Mouse (Mus musculus) lung, adult 2 months (tissue): ENCODE results near the gene Gm17660. TPM values are rescaled to one million over a fixed set of nuclear protein-coding genes. Genes with fewer than 3 reads are reported as not detected.

ENCODE experiments used
- DNase-seq: peaks from one replicate; pipeline ENCODE4 v3.0.0; 2022
- H3K4me1 ChIP-seq: fragments of 200-500 bp; 2 replicates; pipeline ENCODE4 v1.6.1; 2011; ENCODE audit warnings: low read length; ENCODE audit not compliant: control insufficient read depth, insufficient read depth
- H3K4me3 ChIP-seq: fragments of 200-500 bp; replicated peaks from 2 replicates; pipeline ENCODE3; 2011; ENCODE audit warnings: low read depth, mild to moderate bottlenecking, control low read depth, low read length; ENCODE audit errors: extremely low read depth
- CTCF ChIP-seq: fragments of 200-500 bp; IDR thresholded peaks from 2 replicates; pipeline ENCODE4 v1.5.1; 2011; ENCODE audit warnings: mild to moderate bottlenecking, low read length, control low read depth; ENCODE audit not compliant: insufficient read depth
- POLR2A ChIP-seq: fragments of 200-500 bp; IDR thresholded peaks from 2 replicates; pipeline ENCODE4 v1.6.1; 2011; ENCODE audit warnings: low read depth, mild to moderate bottlenecking, control low read depth, low read length, borderline replicate concordance; ENCODE audit errors: extremely low read depth
- WGBS: fragments of 180-500 bp; shearing (Covaris S2); methylation state at CpG from one replicate; pipeline ENCODE4 v1.1.7; 2018; 5-methylcytosine and 5-hydroxymethylcytosine counted together
- polyA plus RNA-seq: library from polyadenylated mRNA; depleted of rRNA; stranded (reverse); fragments of >200 nt; gene quantifications from 2 replicates; pipeline ENCODE4 v1.2.3, GENCODE M21; 2012; rRNA removed

The Gm17660 gene
- not detected in 2 replicates for polyA plus RNA-seq

DNA sequence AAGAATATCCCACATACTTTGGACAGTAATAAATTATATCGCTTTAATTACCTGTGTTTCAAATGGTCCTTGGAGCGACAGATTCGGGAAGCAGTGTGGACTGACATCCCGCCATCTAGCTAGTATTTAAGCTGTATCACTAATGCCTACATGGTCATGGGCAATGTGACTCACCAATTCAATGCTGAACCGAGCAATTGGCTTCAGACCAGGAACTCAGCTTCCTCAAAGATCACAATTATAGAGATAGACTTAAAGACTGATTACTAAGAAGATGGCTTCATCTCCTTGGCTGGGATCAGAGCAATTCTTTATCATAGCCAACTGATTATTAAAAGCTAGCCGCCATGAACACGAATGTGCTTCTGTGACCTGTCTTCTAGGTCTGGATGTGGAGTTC, at the start of gene Gm17660:
Gm17660 (minus strand) TSS at position 101 of the 400 bp plus-strand sequence.
- DNase-seq, result no peak
- TF ChIP-seq POLR2A (no peak), CTCF (no peak)
- H3K4me3 ChIP-seq, result no peak within 1 kb of the TSS
- peaks cover 3% of the 10 kb centered on the region; the same call in 1 of the 2 replicates for H3K4me1 ChIP-seq
- 88% methylated on average over 7 of the region's 7 CpGs for WGBS

DNA sequence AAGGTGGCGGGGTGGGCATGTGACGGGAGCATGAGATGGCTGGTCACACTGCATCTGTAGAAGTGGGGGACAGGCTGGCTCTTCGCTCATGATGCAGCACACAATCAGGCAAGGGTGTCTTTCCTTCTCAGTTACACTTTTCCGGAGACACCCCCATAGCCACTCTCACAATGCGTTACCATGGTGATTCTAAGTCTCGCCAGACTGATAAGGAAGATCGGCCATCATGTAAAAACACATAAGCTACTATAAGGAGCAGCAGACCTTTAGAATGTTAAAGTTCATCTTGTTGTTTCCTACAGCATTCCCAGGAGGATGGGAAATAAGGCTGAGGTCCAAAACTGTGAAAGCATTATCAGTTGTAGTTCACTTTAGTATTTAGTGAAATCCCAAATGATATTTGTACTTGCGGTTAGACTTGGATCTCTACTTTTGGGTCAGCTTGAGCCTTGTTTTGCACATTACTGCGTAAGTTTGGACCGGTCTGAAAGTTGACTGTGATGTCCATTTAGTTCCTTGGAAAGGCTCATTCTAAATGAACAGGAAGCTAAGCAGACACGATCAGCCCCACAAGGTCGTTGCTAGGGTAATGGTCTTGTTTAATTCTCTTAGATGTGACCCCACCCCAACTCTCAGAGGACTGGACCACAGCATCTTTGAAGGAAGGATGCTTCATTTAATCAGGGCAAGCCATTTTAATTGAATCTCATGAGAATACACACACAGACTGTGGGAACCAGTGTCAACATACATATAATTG, 49.3 kb upstream of the Gm17660 start:
- 78% methylated on average over 12 of the region's 12 CpGs for WGBS
- TF ChIP-seq POLR2A (no peak), CTCF (no peak)
- no peak for DNase-seq
- no peak overlapping the region for H3K4me3 ChIP-seq
- peaks cover 11% of the 10 kb centered on the region for H3K4me1 ChIP-seq

DNA sequence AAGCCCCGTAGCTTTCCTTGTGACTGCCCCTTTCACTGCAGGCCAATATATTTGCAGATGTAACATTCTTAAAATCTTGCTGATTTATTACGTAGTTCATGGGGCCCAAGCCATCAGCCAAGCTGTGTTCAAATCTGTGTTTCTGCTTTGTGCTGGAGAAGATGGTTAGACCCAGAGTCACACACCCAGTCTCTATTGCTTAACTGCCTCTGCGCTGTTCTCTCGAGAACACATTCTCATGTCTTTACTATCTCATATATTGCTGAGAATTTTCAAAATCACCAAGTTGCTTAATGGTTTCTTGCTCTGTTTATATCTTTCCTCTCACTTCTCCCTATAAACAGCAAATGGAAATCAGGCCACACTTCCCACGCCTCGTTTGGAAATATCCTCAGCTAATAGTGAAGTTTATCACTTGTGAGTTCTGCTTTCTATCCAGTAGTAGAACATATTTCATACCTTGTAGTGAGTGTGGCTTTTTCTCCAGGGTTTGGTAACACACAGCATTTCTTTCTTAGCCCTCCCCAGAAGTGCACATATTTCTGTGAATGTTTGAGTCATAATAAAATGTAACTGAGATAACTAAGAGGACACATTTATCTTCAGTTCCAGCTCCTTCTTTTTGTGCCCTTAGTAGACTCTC, 46.7 kb upstream of the Gm17660 start:
- peaks cover 9% of the 10 kb centered on the region for H3K4me1 ChIP-seq

DNA sequence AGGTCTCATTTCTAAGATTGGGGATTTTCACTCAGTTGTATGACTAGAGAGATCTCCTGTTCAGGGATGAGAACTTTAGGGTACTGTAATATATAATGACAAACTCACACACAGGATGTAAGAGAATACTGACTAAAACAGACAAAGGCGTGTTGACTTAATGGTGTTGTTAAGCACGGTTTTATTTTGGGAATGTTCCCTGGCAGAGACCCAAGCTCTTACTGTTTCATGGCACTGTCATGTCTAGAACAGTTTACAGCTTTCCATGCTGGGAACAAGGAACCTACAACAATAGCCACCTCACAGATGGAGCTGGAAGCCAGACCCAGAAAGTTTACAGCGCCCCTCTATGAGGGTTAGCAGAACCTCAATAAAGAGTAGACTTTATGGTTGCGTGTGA, 38.5 kb upstream of the Gm17660 start:
- 48% methylated on average over 4 of the region's 4 CpGs for WGBS
- no peak for DNase-seq
- no peak overlapping the region for H3K4me3 ChIP-seq
- H3K4me1 ChIP-seq, result peaks cover 2% of the 10 kb centered on the region; the same call in 1 of the 2 replicates
- no peak for TF ChIP-seq POLR2A
- no peak for TF ChIP-seq CTCF

More for the DNA sequence above, 46.7 kb upstream of the Gm17660 start:
- DNase-seq, result no peak
- WGBS, result 62% methylated on average over 6 of the region's 6 CpGs
- TF ChIP-seq CTCF (no peak), POLR2A (no peak)
- no peak overlapping the region for H3K4me3 ChIP-seq

DNA sequence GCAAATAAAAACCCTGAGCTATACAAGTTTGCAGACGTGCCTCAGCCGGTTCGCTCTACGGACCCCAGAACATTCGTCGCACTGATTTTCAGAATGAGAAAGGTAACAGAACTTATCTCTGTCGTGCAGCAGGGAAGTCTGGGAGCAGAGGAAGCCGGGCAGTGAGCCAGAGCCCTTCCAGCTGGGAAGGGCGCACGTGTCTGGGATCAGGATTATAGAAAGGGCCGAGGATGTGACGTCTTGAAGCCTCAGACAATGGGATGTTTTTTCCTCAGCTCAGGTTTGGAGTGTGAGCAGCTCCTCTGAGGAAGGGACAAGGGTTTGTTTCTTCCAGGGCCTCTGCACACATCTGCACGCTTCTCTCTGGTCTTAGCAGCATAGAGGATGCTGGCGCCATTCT, 37.7 kb upstream of the Gm17660 start:
- TF ChIP-seq POLR2A (no peak), CTCF (no peak)
- peak; percentile 50 for DNase-seq
- H3K4me1 ChIP-seq, result peaks cover 3% of the 10 kb centered on the region; the same call in 1 of the 2 replicates
- 29% methylated on average over 14 of the region's 14 CpGs for WGBS
- H3K4me3 ChIP-seq, result no peak overlapping the region

DNA sequence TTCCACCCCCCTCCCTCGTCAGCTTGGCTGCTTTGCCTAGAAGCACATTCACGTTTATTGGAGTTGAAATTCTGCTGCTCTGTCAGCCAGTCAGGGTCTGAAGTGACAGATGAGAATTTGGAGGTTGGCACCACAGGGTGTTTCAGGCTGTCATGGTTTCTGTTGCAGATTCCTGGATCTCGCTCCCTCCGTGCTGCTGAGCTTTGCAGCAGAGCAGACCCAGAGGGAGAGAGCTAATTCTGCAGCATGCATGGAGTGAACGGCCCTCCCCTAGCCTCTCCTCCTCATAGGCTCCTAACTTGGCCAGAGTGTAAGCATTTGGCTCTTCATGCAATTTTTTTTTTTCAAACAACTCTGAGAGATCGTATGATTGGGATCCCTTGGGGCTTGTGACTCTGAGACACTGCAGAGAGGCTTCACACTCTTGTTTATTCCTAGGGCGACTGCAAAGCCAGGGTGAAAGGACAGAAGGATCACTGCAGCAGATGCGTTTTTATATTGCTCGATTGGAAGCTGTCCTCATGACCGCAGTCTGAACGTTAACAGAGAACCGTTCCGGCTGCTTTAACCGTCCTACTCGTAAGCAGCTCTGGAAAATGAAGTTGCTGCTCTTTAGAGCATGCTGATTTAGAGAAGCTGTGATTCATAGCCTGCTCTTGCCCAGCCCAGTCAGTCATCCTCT, 36.2 kb upstream of the Gm17660 start, which contains the start of gene Sparcl1:
Sparcl1 (minus strand) TSS at position 243 of the 682 bp plus-strand sequence.
- TF ChIP-seq POLR2A (peak; percentile 72; the same call in 1 of the 2 replicates), CTCF (no peak)
- Histone ChIP-seq H3K4me1 (peaks cover 10% of the 10 kb centered on the region; the same call in 1 of the 2 replicates), H3K4me3 (peak within 1 kb of the TSS; percentile 56)
- WGBS, result 24% methylated on average over 15 of the region's 15 CpGs
- no peak for DNase-seq

DNA sequence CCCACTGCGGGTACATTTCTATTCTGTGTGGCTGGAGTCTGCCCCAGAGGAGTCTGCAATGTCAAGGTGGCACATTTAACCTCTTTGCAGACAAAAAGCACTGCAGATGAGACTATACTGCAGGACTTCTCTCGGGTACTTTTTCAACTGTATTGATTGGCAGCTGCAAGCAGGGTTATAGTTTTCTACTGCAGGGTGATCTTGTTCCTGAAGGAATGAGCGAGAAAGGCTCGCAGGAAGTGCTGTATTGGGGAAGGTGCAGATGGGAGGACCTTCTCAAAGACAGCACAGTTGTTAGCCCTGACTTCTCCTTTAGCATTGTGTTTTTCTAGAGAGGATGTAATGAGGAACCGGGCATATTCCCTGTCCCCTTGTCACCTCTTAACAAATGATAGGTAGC, 35.1 kb upstream of the Gm17660 start:
- peak overlapping the region; percentile 56 for H3K4me3 ChIP-seq
- TF ChIP-seq POLR2A (no peak), CTCF (no peak)
- no peak for DNase-seq
- H3K4me1 ChIP-seq, result peaks cover 11% of the 10 kb centered on the region; the same call in 1 of the 2 replicates
- 18% methylated on average over 5 of the region's 5 CpGs for WGBS

DNA sequence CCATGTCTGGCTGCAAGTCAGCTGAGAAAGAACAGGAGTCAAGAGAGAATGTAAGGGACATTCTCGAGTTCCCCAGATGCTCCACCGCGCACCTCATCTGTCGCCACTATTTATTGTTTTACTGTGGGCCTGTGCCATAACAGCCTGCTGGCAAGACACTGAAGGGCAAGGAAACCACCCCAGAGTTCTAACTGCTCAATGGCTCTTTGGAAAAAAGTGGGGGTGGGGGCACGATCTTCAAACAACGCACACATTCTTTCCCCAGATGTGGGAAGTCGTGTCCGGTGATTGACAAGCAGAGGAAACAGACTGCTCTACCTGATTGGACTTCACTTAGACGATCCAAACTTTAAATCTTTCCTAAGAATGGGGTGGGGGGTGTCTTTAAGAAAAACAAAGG, 34.6 kb upstream of the Gm17660 start:
- peak overlapping the region; percentile 51 for H3K4me3 ChIP-seq
- TF ChIP-seq CTCF, result no peak
- DNase-seq, result no peak
- WGBS, result 7% methylated on average over 9 of the region's 9 CpGs
- H3K4me1 ChIP-seq, result peaks cover 12% of the 10 kb centered on the region; the same call in 1 of the 2 replicates

DNA sequence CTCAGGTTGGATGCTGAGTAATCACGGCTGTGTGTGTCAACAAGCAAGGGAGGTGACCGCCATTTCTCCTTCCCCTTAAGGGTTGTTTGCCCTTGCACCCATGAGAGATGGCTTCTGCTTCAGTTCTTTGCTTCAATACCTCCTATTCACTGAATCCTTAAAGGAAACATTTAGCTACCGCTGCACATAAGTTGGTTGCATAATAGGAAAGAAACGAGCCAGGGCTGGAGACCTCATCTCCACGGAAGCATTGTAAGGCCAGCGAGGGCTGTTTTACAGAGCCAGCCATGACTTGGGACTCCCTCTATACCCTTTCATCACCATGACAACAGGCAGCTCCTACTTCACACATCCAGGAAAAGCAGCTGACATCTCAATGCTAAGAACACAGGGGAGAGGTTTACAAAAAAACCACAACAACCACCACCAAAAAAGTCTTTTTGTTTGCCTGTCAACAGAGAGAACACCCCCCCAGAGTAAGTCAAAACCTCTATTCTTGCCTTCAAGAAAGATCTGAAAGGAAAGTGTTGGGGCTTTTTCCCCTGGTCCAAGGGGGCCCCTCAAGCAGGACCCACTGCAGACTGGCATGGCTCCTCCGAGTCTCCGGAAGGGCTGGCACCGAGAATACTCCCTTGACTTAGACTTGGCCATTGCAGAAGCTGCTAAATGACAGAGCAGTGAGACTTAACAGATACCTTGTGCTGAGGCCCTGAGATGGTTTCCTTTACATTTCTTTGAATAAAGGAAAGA, 32.9 kb upstream of the Gm17660 start:
- WGBS, result 32% methylated on average over 9 of the region's 9 CpGs
- Histone ChIP-seq H3K4me3 (peak overlapping the region; percentile 1), H3K4me1 (peaks cover 11% of the 10 kb centered on the region; the same call in 1 of the 2 replicates)
- no peak for TF ChIP-seq POLR2A
- TF ChIP-seq CTCF, result no peak
- DNase-seq, result no peak

DNA sequence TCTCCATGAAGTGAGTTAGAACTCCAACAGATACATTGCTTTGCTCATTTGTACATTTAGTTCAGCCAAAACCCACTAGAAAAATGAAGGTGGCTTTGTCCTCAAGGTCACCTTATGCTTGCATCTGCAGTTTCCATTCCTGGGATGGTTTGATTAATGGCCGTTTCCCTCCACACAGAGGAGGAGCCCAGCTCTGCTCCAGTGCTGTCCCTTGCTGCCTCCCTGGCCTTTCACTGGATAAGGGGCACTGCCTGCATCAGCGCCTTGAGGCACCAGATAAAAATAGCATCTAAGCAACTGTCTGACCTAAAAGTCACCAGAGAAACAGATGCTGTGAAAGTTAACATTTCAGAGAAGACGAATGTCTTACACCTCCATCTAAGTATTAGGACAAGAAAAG, 32.1 kb upstream of the Gm17660 start:
- Histone ChIP-seq H3K4me1 (peaks cover 10% of the 10 kb centered on the region; the same call in 1 of the 2 replicates), H3K4me3 (no peak overlapping the region)
- DNase-seq, result no peak
- TF ChIP-seq CTCF (no peak), POLR2A (no peak)
- WGBS, result 32% methylated on average over 3 of the region's 3 CpGs
